Comparison of ENCODE assay signal across 7 mouse cellular contexts in genomic region chr12:55836199-55836951, GRCm38 (mm10). TPM values are rescaled to one million over a fixed set of nuclear protein-coding genes. Genes with fewer than 3 reads are reported as not detected.
DNase-seq lines count a peak whose midpoint lies in the region; ATAC-seq lines count a peak whose summit lies in the region.

TSS of gene Brms1l (plus strand) at chr12:55836324.

- peak within 1 kb of the TSS; percentile 79 for H3K4me2 ChIP-seq in intestine, embryonic 15.5 days (replicated peaks)

- intact Hi-C loops in left cerebral cortex, postnatal 25 days (cut with DNase I): loop anchor here (10.0 kb wide), 2 partner anchors 312 to 532 kb away; partner anchors contain the start of gene Ppp2r3c

- peak; percentile 100 for ATAC-seq in intestine, embryonic 15.5 days

- no peaks in the 10 kb centered on the region for H3K27me3 ChIP-seq in intestine, embryonic 15.5 days (replicated peaks)
- no peaks in the 10 kb centered on the region for H3K27me3 ChIP-seq in midbrain, embryonic 10.5 days (ENCODE audit: low read depth, poor library complexity, severe bottlenecking)

- no peaks in the 10 kb centered on the region for H3K36me3 ChIP-seq in intestine, embryonic 15.5 days
- peaks cover 12% of the 10 kb centered on the region; the same call in 1 of the 2 replicates for H3K36me3 ChIP-seq in midbrain, embryonic 10.5 days

- H3K27ac ChIP-seq in intestine, embryonic 15.5 days: peak within 1 kb of the TSS; percentile 90
- H3K27ac ChIP-seq in midbrain, embryonic 10.5 days (replicated peaks): peak within 1 kb of the TSS; percentile 92

- under 1% methylated on average over 75 of the region's 77 CpGs for WGBS in intestine, embryonic 15.5 days
- under 1% methylated on average over 77 of the region's 77 CpGs for WGBS in midbrain, embryonic 10.5 days

- peak within 1 kb of the TSS; percentile 78 for H3K9ac ChIP-seq in intestine, embryonic 15.5 days

- H3K4me1 ChIP-seq in intestine, embryonic 15.5 days (replicated peaks): no peaks in the 10 kb centered on the region
- H3K4me1 ChIP-seq in midbrain, embryonic 10.5 days: peaks cover 18% of the 10 kb centered on the region

- peak within 1 kb of the TSS; percentile 76 for H3K4me3 ChIP-seq in intestine, embryonic 15.5 days (replicated peaks)
- H3K4me3 ChIP-seq in midbrain, embryonic 10.5 days: peak within 1 kb of the TSS; percentile 88

- peak; percentile 85 for DNase-seq in adrenal gland, adult 18-20 months (ENCODE audit: low spot score in 2 of 2)
- DNase-seq in embryo, embryonic 11 days: peak; percentile 99
- peak; percentile 97 for DNase-seq in gastrocnemius, postnatal 25 days
- peak; percentile 95 to 99 for DNase-seq in left cerebral cortex, postnatal 25 days (ENCODE audit: low spot score in 2 of 2)
- peak; percentile 98 for DNase-seq in midbrain, embryonic 10.5 days (ENCODE audit: low spot score)
- DNase-seq in right cerebral cortex, postnatal 4 days: peak; percentile 92

- no peaks in the 10 kb centered on the region for H3K9me3 ChIP-seq in intestine, embryonic 15.5 days
- no peaks in the 10 kb centered on the region for H3K9me3 ChIP-seq in midbrain, embryonic 10.5 days (replicated peaks)

RNA-seq across cellular contexts. Expression of gene Brms1l, which starts in this region (rescaled TPM):
- 10 to 100 TPM; 28.1 to 35.1 TPM for total RNA-seq in adrenal gland, adult 18-20 months (2021)
- total RNA-seq in gastrocnemius, postnatal 25 days (2021): 10 to 100 TPM; 15.6 to 17.0 TPM
- polyA plus RNA-seq in intestine, embryonic 15.5 days (2015; fragmentation: Nextera tagmentation; extraction: Ambion mirVana): 27.0 and 28.0 TPM in 2 replicates
- total RNA-seq in left cerebral cortex, postnatal 25 days (2021): 10 to 100 TPM; 64.5 to 70.6 TPM
- polyA plus RNA-seq in midbrain, embryonic 10.5 days (2016; fragmentation: Nextera tagmentation; extraction: Ambion mirVana): 36.2 and 43.6 TPM in 2 replicates

Comparison
In these comparisons a context has a peak if more than half of its experiments do, and no peak if none do; other contexts are left out.
1. Peak in every context shown above with its lines: DNase-seq, ATAC-seq, H3K4me3 ChIP-seq and H3K27ac ChIP-seq.